Mouse (Mus musculus) spleen, adult 2 months (tissue): Measurements from ENCODE around the gene Cdk13. TPM values are rescaled to one million over a fixed set of nuclear protein-coding genes. Genes with fewer than 3 reads are reported as not detected.

ENCODE experiments used
- DNase-seq, 2 experiments: peaks; one replicate each; pipeline versions ENCODE4 v3.0.0 to v3.0.0-alpha.2; 2012 to 2021; ENCODE audit warnings: low spot score in 2 of 2, low read depth in 1 of 2
- H3K27ac ChIP-seq: fragments of 200-500 bp; 2 replicates; pipeline ENCODE4 v1.5.1; 2012; ENCODE audit warnings: low read length, inconsistent platforms; ENCODE audit not compliant: insufficient read depth
- H3K27me3 ChIP-seq: fragments of 200-500 bp; 2 replicates; pipeline ENCODE4 v1.6.1; 2012; ENCODE audit warnings: mild to moderate bottlenecking, moderate library complexity, low read length, inconsistent platforms; ENCODE audit not compliant: control insufficient read depth, insufficient read depth
- H3K36me3 ChIP-seq: fragments of 200-500 bp; 2 replicates; pipeline ENCODE4 v1.6.1; 2012; ENCODE audit warnings: mild to moderate bottlenecking, low read length, inconsistent platforms; ENCODE audit not compliant: control insufficient read depth, insufficient read depth
- H3K4me1 ChIP-seq: fragments of 200-500 bp; 2 replicates; pipeline ENCODE4 v1.6.1; 2011; ENCODE audit warnings: inconsistent platforms; ENCODE audit not compliant: control insufficient read depth, insufficient read depth, insufficient read length
- H3K4me3 ChIP-seq: fragments of 200-500 bp; 2 replicates; pipeline ENCODE4 v1.5.1; 2011; ENCODE audit warnings: mild to moderate bottlenecking, inconsistent platforms; ENCODE audit not compliant: insufficient read depth, insufficient read length; ENCODE audit errors: extremely low read depth
- CTCF ChIP-seq: fragments of 200-500 bp; IDR thresholded peaks from 2 replicates; pipeline ENCODE4 v1.5.1; 2011; ENCODE audit warnings: mild to moderate bottlenecking, inconsistent platforms; ENCODE audit not compliant: insufficient read depth, insufficient read length, insufficient replicate concordance; ENCODE audit errors: extremely low read depth
- POLR2A ChIP-seq: fragments of 200-500 bp; IDR thresholded peaks from 2 replicates; pipeline ENCODE4 v1.6.1; 2011; ENCODE audit warnings: low read depth, low read length, inconsistent platforms
- WGBS: fragments of 180-500 bp; shearing (Covaris S2); methylation state at CpG from one replicate; pipeline ENCODE4 v1.1.7; 2018; 5-methylcytosine and 5-hydroxymethylcytosine counted together
- polyA plus RNA-seq: library from polyadenylated mRNA; depleted of rRNA; stranded (reverse); fragments of >200 nt; gene quantifications from 2 replicates; pipeline ENCODE4 v1.2.3, GENCODE M21; 2012; rRNA removed

The Cdk13 gene
- 43.8 and 80.2 TPM in 2 replicates for polyA plus RNA-seq

GRCm38 (mm10) chr13:17804909-17805613 lies at the start of gene Cdk13:
Cdk13 (minus strand) TSS chr13:17805097.
- Histone ChIP-seq H3K27ac (peak within 1 kb of the TSS; percentile 99), H3K36me3 (peaks cover 6% of the 10 kb centered on the region), H3K27me3 (no peaks in the 10 kb centered on the region), H3K4me3 (peak within 1 kb of the TSS; percentile 100), H3K4me1 (peaks cover 2% of the 10 kb centered on the region)
- DNase-seq: peak; percentile 98 to 99
- WGBS: under 1% methylated on average over 99 of the region's 110 CpGs
- TF ChIP-seq CTCF (no peak), POLR2A (peak; percentile 98)

- no peak overlapping the region for H3K4me3 ChIP-seq
- H3K27ac ChIP-seq: no peak overlapping the region
- no peaks in the 10 kb centered on the region for H3K36me3 ChIP-seq
- TF ChIP-seq CTCF (no peak), POLR2A (no peak)
- H3K4me1 ChIP-seq: no peaks in the 10 kb centered on the region
- no peaks in the 10 kb centered on the region for H3K27me3 ChIP-seq
- DNase-seq: no peak
- WGBS: 82% methylated on average over 2 of the region's 2 CpGs
These were observed 38.4 kb upstream of the Cdk13 start for GRCm38 (mm10) chr13:17843336-17843735.

GRCm38 (mm10) chr13:17842756-17843155 lies 37.9 kb upstream of the Cdk13 start:
- Histone ChIP-seq H3K4me1 (no peaks in the 10 kb centered on the region), H3K27ac (no peak overlapping the region), H3K4me3 (no peak overlapping the region), H3K36me3 (no peaks in the 10 kb centered on the region), H3K27me3 (no peaks in the 10 kb centered on the region)
- WGBS: 76% methylated on average over 4 of the region's 4 CpGs
- DNase-seq: no peak
- TF ChIP-seq CTCF (no peak), POLR2A (no peak)

GRCm38 (mm10) chr13:17839137-17839536 lies 34.2 kb upstream of the Cdk13 start:
- Histone ChIP-seq H3K27me3 (no peaks in the 10 kb centered on the region), H3K27ac (no peak overlapping the region), H3K4me3 (no peak overlapping the region), H3K36me3 (no peaks in the 10 kb centered on the region), H3K4me1 (no peaks in the 10 kb centered on the region)
- WGBS: 91% methylated on average over 5 of the region's 5 CpGs
- TF ChIP-seq POLR2A (no peak), CTCF (no peak)
- no peak for DNase-seq

GRCm38 (mm10) chr13:17838484-17838851 lies 33.6 kb upstream of the Cdk13 start:
- no peak for TF ChIP-seq POLR2A
- TF ChIP-seq CTCF: peak; percentile 31; the same call in 1 of the 2 replicates
- no peaks in the 10 kb centered on the region for H3K4me1 ChIP-seq
- H3K36me3 ChIP-seq: no peaks in the 10 kb centered on the region
- H3K27me3 ChIP-seq: no peaks in the 10 kb centered on the region
- H3K27ac ChIP-seq: no peak overlapping the region
- DNase-seq: peak; percentile 38 to 62
- no peak overlapping the region for H3K4me3 ChIP-seq
- 38% methylated on average over 4 of the region's 4 CpGs for WGBS

- no peaks in the 10 kb centered on the region for H3K27me3 ChIP-seq
- H3K36me3 ChIP-seq: no peaks in the 10 kb centered on the region
- no peak for DNase-seq
- TF ChIP-seq CTCF (peak; percentile 40; the same call in 1 of the 2 replicates), POLR2A (no peak)
- WGBS: 59% methylated on average over 16 of the region's 16 CpGs
- no peak overlapping the region for H3K27ac ChIP-seq
- H3K4me1 ChIP-seq: no peaks in the 10 kb centered on the region
- H3K4me3 ChIP-seq: no peak overlapping the region
These were observed 33.0 kb upstream of the Cdk13 start for GRCm38 (mm10) chr13:17837610-17838483.

GRCm38 (mm10) chr13:17836808-17837207 lies 31.9 kb upstream of the Cdk13 start:
- Histone ChIP-seq H3K36me3 (no peaks in the 10 kb centered on the region), H3K4me1 (no peaks in the 10 kb centered on the region), H3K27me3 (no peaks in the 10 kb centered on the region), H3K4me3 (no peak overlapping the region), H3K27ac (no peak overlapping the region)
- 39% methylated on average over 7 of the region's 7 CpGs for WGBS
- DNase-seq: no peak
- TF ChIP-seq CTCF (no peak), POLR2A (no peak)
